Mouse (Mus musculus) CH12.LX (cell line): Measurements from ENCODE around the gene Uvrag.

Experiments used
- MAFK ChIP-seq: IDR thresholded peaks from 2 replicates; pipeline ENCODE4 v1.6.1; 2011; ENCODE audit warnings: low read length, improper control_type of control experiment; ENCODE audit not compliant: insufficient replicate concordance
- ZNF384 ChIP-seq: IDR thresholded peaks from 2 replicates; pipeline ENCODE4 v1.6.1; 2012; ENCODE audit warnings: low read depth, low read length, improper control_type of control experiment, inconsistent platforms

GRCm38 (mm10) chr7:98996791-98997190, 144.2 kb downstream of the Uvrag start:
- TF ChIP-seq MAFK (no peak), ZNF384 (no peak)
